Mouse (Mus musculus) C2C12 (cell line): Measurements from ENCODE around the gene Rsrp1. TPM values are rescaled to one million over a fixed set of nuclear protein-coding genes. Genes with fewer than 3 reads are reported as not detected.
A peak's percentile ranks its signal among the peaks of the same experiment; 100 is the strongest.

Experiments used
- H3K27me3 ChIP-seq: one replicate; pipeline ENCODE4 v1.6.1; 2011; ENCODE audit not compliant: control insufficient read depth, insufficient read depth, insufficient read length
- H3K36me3 ChIP-seq: one replicate; pipeline ENCODE4 v1.6.1; 2011; ENCODE audit not compliant: control insufficient read depth, insufficient read depth
- H3K4me3 ChIP-seq: one replicate; pipeline ENCODE4 v1.5.1; 2011; ENCODE audit warnings: mild to moderate bottlenecking, control low read depth; ENCODE audit not compliant: poor library complexity, insufficient read depth, severe bottlenecking
- H3K79me2 ChIP-seq: one replicate; pipeline ENCODE4 v1.6.1; 2011; ENCODE audit not compliant: control insufficient read depth, insufficient read depth
- H3K79me3 ChIP-seq: one replicate; pipeline ENCODE4 v1.6.1; 2011; ENCODE audit warnings: low read depth, control low read depth
- H3ac ChIP-seq: one replicate; pipeline ENCODE3; 2011; ENCODE audit warnings: low read depth; ENCODE audit not compliant: control insufficient read depth, insufficient read length
- CEBPB ChIP-seq: IDR thresholded peaks from one replicate; pipeline ENCODE4 v1.6.1; 2011; ENCODE audit warnings: low read depth, mild to moderate bottlenecking, control low read depth, moderate library complexity
- CTCF ChIP-seq: IDR thresholded peaks from one replicate; pipeline ENCODE4 v1.5.1; 2011; ENCODE audit not compliant: control insufficient read depth, insufficient read depth, insufficient read length
- FOSL1 ChIP-seq: IDR thresholded peaks from one replicate; pipeline ENCODE4 v1.8.0; 2011; ENCODE audit warnings: mild to moderate bottlenecking, low read length; ENCODE audit not compliant: poor library complexity, insufficient read depth, severe bottlenecking
- MAX ChIP-seq: IDR thresholded peaks from one replicate; pipeline ENCODE4 v1.6.1; 2011; ENCODE audit warnings: mild to moderate bottlenecking, control low read depth
- MYOD1 ChIP-seq: IDR thresholded peaks from one replicate; pipeline ENCODE4 v1.6.1; 2011; ENCODE audit warnings: low read depth; ENCODE audit not compliant: control insufficient read depth, insufficient read length
- MYOG ChIP-seq: IDR thresholded peaks from one replicate; pipeline ENCODE4 v1.6.1; 2011; ENCODE audit not compliant: control insufficient read depth, insufficient read length; ENCODE audit errors: extremely low read depth
- USF1 ChIP-seq: IDR thresholded peaks from one replicate; pipeline ENCODE4 v1.6.1; 2011; ENCODE audit warnings: low read depth, mild to moderate bottlenecking, control low read depth, moderate library complexity
- polyA plus RNA-seq: library from polyadenylated mRNA; unstranded; fragments of >200 nt; fragmentation: generic; extraction: Trizol; gene quantifications from one replicate; pipeline ENCODE4 v1.2.1, GENCODE M21; 2012; ENCODE audit warnings: missing spikeins

Gene Rsrp1
- polyA plus RNA-seq, 1 experiment: 35.4 TPM

DNA sequence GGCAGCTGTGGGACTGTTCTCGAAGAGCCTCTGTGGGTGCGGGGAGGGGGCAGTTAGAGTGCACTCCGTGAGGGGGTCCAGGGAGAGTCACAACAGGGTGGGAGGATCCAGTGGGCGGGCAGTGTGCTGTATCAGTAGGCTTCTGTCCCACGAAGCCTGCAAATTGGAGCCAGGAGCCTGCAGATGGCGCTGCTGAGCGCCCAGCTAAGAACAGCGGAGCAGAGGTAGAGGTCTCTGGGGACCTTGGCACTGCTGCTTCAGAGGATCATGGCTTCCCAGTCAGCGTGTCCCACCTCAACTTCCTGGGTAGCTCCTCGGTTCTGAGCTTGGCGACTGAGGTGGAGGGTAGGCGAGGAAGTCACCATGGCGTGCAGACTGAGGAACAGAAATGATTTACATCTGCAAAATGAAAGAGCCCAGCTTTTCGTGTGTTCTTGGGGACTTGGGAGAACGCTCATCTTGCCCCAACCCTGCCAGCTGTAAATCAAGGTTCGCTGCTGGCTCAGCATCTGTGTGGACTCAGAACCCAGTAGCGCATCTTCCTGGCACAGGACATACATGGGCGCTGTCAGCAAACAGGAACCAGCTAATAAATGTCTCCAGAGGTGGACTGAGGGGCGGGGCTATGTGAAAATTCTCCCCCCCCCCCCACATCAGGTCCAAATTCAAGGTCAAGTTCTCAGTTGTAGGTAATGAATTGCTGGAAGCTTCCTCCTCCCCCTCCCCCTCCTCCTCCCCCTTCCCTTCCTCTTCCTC, 39.8 kb downstream of the Rsrp1 start:
- no peaks in the 10 kb centered on the region for H3K79me3 ChIP-seq
- H3K4me3 ChIP-seq: no peak overlapping the region
- H3K27me3 ChIP-seq: no peaks in the 10 kb centered on the region
- no peak overlapping the region for H3ac ChIP-seq
- no peaks in the 10 kb centered on the region for H3K79me2 ChIP-seq
- no peak for TF ChIP-seq MAX
- TF ChIP-seq CTCF: no peak
- TF ChIP-seq FOSL1: no peak
- TF ChIP-seq CEBPB: no peak
- H3K36me3 ChIP-seq: no peaks in the 10 kb centered on the region

DNA sequence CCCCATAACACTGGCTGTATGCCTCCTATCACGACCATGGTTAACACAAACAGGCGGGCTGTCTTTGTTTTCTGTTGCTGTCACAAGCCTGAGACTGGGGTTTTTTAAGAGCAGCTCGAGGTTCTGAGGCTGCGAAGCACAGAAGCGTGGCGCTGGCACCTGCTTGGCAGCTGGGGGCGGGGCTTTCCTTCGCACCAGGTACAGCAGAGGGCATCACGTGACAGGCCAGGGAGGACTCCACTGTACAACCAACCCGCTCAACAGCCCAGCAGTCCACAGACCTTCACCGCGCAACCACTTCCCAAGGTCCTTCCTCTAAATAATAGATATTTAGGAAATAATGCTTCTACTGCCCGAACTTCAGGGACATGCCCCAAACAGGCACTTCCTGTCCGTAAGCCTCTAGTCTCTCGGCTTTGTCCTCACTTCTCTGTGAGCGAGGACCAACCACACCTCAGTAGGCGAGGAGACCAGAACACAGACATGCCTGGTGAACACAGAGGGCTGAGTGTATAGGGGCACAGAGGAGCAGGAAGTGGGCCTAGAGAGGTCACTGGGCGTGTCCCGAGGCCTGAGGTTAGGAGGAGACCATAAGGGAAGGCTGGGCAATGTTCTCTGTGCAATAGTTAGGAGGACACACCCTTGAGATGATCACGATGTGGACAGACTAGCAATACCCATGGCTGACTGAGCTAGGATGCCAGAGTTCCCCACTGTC, 44.7 kb downstream of the Rsrp1 start:
- Histone ChIP-seq H3K27me3 (no peaks in the 10 kb centered on the region), H3ac (no peak overlapping the region), H3K36me3 (no peaks in the 10 kb centered on the region), H3K79me2 (no peaks in the 10 kb centered on the region), H3K79me3 (no peaks in the 10 kb centered on the region), H3K4me3 (no peak overlapping the region)
- TF ChIP-seq CTCF (no peak), CEBPB (no peak), MYOG (no peak), MYOD1 (no peak), FOSL1 (no peak), MAX (no peak), USF1 (no peak)

DNA sequence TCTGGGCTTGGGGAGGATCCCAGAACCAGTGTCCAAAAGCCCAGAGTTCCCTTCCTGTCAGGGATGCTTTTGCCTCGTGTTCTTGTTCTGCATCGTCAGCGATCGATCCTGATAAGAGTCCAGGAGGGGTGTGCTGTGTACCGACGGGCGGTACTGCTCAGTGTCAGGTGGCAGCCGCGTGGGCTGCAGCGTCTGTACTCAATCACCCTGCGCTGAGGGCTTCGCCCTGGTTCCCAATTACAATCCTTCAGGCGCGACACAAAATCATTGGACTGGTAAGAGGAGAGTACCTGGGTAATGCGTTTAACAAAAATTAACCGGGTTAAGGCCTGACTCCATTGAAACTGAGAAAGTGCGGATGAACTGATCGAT, 45.2 kb downstream of the Rsrp1 start:
- no peaks in the 10 kb centered on the region for H3K36me3 ChIP-seq
- no peak overlapping the region for H3K4me3 ChIP-seq
- no peaks in the 10 kb centered on the region for H3K79me3 ChIP-seq
- TF ChIP-seq MYOG (no peak), CTCF (no peak), CEBPB (no peak), MAX (no peak), USF1 (no peak), MYOD1 (no peak), FOSL1 (no peak)
- no peaks in the 10 kb centered on the region for H3K27me3 ChIP-seq
- no peaks in the 10 kb centered on the region for H3K79me2 ChIP-seq
- H3ac ChIP-seq: no peak overlapping the region

DNA sequence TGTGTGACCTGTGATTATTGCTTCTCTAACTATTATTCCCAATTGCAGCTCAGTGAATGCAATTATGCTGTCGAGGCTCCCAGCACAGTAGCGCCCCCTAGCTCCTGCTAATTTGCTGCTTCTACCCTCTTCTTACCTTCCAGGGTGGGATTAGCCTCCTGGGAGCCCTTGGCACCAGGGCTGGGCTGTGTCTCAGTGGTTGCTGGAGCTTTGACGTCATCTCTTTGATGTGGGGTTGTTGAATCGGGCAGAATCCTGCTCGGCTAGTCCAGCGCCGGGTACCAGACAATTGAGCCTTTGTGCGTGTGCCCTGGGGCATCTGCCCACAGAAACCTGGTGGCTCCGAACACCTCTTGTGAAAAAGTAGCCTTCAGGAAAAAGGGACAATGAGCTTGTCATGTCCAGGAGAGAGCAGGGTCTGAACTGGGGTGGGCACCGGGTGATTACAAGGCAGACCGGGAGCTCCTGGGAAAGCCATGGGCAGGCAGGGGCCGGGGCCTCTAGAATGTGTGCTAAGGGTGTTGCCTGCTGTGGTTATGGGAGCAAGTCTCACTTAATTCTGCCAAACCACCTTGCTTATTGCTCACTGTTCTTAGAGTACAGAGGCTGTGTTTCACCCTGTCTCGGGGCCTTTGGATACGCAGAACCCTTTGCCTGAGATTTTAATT, 52.0 kb downstream of the Rsrp1 start:
- Histone ChIP-seq H3K36me3 (no peaks in the 10 kb centered on the region), H3K79me2 (no peaks in the 10 kb centered on the region)

DNA sequence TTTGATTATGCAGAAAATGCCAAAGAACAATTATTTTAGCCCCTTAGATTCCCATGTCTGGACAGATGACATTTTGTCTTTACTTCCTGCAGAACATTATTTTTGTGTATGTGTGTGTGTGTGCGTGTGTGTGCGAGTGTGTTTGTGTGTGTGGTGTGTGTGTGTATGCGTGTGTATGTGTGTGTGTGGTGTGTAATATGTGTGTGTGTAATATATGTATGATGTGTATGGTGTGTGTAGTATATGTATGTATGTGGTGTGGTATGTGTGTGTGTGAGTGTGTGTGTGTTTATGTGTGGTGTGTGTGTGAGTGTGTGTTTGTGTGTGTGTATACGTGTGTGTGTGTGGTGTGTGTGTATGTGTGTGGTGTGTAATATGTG, 52.5 kb downstream of the Rsrp1 start:
- Histone ChIP-seq H3K79me2 (no peaks in the 10 kb centered on the region), H3K79me3 (no peaks in the 10 kb centered on the region), H3ac (no peak overlapping the region), H3K36me3 (no peaks in the 10 kb centered on the region), H3K27me3 (no peaks in the 10 kb centered on the region), H3K4me3 (no peak overlapping the region)
- no peak for TF ChIP-seq MAX

More for the DNA sequence above, 52.0 kb downstream of the Rsrp1 start:
- H3K4me3 ChIP-seq: no peak overlapping the region
- no peak overlapping the region for H3ac ChIP-seq
- H3K27me3 ChIP-seq: no peaks in the 10 kb centered on the region
- H3K79me3 ChIP-seq: no peaks in the 10 kb centered on the region
- no peak for TF ChIP-seq MYOG
- TF ChIP-seq MYOD1: no peak
- TF ChIP-seq CEBPB: no peak
- TF ChIP-seq USF1: no peak
- no peak for TF ChIP-seq FOSL1
- TF ChIP-seq CTCF: peak; percentile 22

Other genes with a start within 250 kb of the Rsrp1 start
- gene Man1c1, start 219.3 kb upstream of the Rsrp1 start, polyA plus RNA-seq: 6.7 TPM
- 30.8 TPM for gene Ldlrap1, start 155.6 kb upstream of the Rsrp1 start, polyA plus RNA-seq
- 14.6 TPM for gene Maco1, start 70.2 kb upstream of the Rsrp1 start, polyA plus RNA-seq
- 0.14 TPM for gene Rhd, start 59.1 kb upstream of the Rsrp1 start, polyA plus RNA-seq
- gene Tmem50a, start 8.6 kb upstream of the Rsrp1 start, polyA plus RNA-seq: 94.9 TPM
- 48.6 TPM for gene Syf2, start 7.3 kb downstream of the Rsrp1 start, polyA plus RNA-seq
- 19.5 TPM for gene Runx3, start 197.1 kb downstream of the Rsrp1 start, polyA plus RNA-seq